Mouse (Mus musculus) intestine, embryonic 16.5 days (tissue): Measurements from ENCODE around the gene Tmc3. TPM values are rescaled to one million over a fixed set of nuclear protein-coding genes. Genes with fewer than 3 reads are reported as not detected.
A peak's percentile ranks its signal among the peaks of the same experiment; 100 is the strongest.

Source experiments
- ATAC-seq: fragments of 200-750 bp; cut with Nextera tagmentation; 2 replicates; pipeline ENCODE4 v1.8.0; 2017; ENCODE audit warnings: moderate TSS enrichment, moderate library complexity
- H3K27ac ChIP-seq: fragments of 300-500 bp; sonication (generic); 2 replicates; pipeline ENCODE4 v1.5.1; 2014; ENCODE audit warnings: mild to moderate bottlenecking, low read length
- H3K27me3 ChIP-seq: fragments of 300-500 bp; sonication (generic); replicated peaks from 2 replicates; pipeline ENCODE4 v1.6.1; 2014; ENCODE audit warnings: low read length, control low read depth, mixed read lengths; ENCODE audit not compliant: control insufficient read depth, insufficient read depth
- H3K36me3 ChIP-seq: fragments of 300-500 bp; sonication (generic); 2 replicates; pipeline ENCODE4 v1.6.1; 2014; ENCODE audit warnings: low read length, control low read depth; ENCODE audit not compliant: control insufficient read depth, insufficient read depth
- H3K4me1 ChIP-seq: fragments of 300-500 bp; sonication (generic); 2 replicates; pipeline ENCODE4 v1.6.1; 2014; ENCODE audit warnings: low read length, control low read depth, mixed read lengths; ENCODE audit not compliant: control insufficient read depth, insufficient read depth
- H3K4me2 ChIP-seq: fragments of 300-500 bp; sonication (generic); 2 replicates; pipeline ENCODE4 v1.6.1; 2014; ENCODE audit warnings: low read depth, low read length, control low read depth
- H3K4me3 ChIP-seq: fragments of 300-500 bp; sonication (generic); 2 replicates; pipeline ENCODE4 v1.5.1; 2014; ENCODE audit warnings: mild to moderate bottlenecking, low read length
- H3K9ac ChIP-seq: fragments of 300-500 bp; sonication (generic); 2 replicates; pipeline ENCODE4 v1.6.1; 2014; ENCODE audit warnings: low read depth, low read length
- H3K9me3 ChIP-seq: fragments of 300-500 bp; sonication (generic); 2 replicates; pipeline ENCODE4 v1.6.1; 2016; ENCODE audit warnings: low read length, control low read depth; ENCODE audit not compliant: control insufficient read depth
- WGBS: fragments of 180-500 bp; shearing (Covaris S2); extraction: QIAGEN DNeasy Blood & Tissue Kit; methylation state at CpG from one replicate; pipeline ENCODE4 v1.1.7; 2014; 5-methylcytosine and 5-hydroxymethylcytosine counted together
- polyA plus RNA-seq: library from polyadenylated mRNA; unstranded; fragments of >200 nt; fragmentation: Nextera tagmentation; extraction: Ambion mirVana; gene quantifications from 2 replicates; pipeline ENCODE4 v1.2.1, GENCODE M21; 2015

Tmc3 gene
- polyA plus RNA-seq, 1 experiment from 2014 or later: 1.5 TPM

GRCm38 (mm10) chr7:83631828-83632681, 47.3 kb downstream of the Tmc3 start, which contains the start of gene Stard5:
TSS of gene Stard5 (plus strand) at chr7:83631959.
- ATAC-seq: peak; percentile 91
- H3K27ac ChIP-seq: peak within 1 kb of the TSS; percentile 65
- H3K36me3 ChIP-seq: no peaks in the 10 kb centered on the region
- H3K4me3 ChIP-seq: peak within 1 kb of the TSS; percentile 64
- H3K27me3 ChIP-seq: no peaks in the 10 kb centered on the region
- H3K9me3 ChIP-seq: no peaks in the 10 kb centered on the region
- peaks cover 31% of the 10 kb centered on the region for H3K4me1 ChIP-seq
- under 1% methylated on average over 35 of the region's 35 CpGs for WGBS
- H3K4me2 ChIP-seq: peak within 1 kb of the TSS; percentile 65
- H3K9ac ChIP-seq: peak within 1 kb of the TSS; percentile 83

- Histone ChIP-seq H3K4me2 (peak overlapping the region; percentile 57), H3K27ac (peak overlapping the region; percentile 47; the same call in 1 of the 2 replicates), H3K9me3 (no peaks in the 10 kb centered on the region), H3K36me3 (no peaks in the 10 kb centered on the region), H3K4me3 (peak overlapping the region; percentile 64), H3K27me3 (no peaks in the 10 kb centered on the region), H3K4me1 (peaks cover 36% of the 10 kb centered on the region), H3K9ac (peak overlapping the region; percentile 83)
- 30% methylated on average over 6 of the region's 6 CpGs for WGBS
- no peak for ATAC-seq
These were observed 48.0 kb downstream of the Tmc3 start for GRCm38 (mm10) chr7:83632682-83633120.

DNA sequence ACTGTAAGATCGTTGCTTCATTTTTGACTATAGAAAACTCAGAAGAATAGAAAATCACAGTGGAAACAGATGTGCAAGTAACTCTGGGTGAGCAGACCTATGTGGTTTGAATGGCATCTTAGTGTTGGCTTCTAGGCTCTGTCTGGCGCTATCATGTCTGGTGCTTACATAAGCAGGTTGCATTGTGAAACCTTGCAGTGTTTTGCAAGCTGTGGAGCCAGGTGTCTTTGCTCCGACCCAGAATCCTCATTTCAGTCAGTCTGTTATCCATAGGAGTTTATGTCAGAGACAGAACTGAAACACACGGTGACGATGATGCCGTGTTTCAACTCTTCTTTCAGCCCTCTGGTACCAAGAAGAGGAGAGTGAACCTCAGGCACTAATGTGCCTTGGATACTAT, 49.1 kb downstream of the Tmc3 start:
- no peaks in the 10 kb centered on the region for H3K36me3 ChIP-seq
- no peaks in the 10 kb centered on the region for H3K27me3 ChIP-seq
- 0 out of 2 replicates have a peak overlapping the region, but pooled peaks have one; percentile 57 for H3K4me2 ChIP-seq
- WGBS: 79% methylated on average over 6 of the region's 6 CpGs
- no peak for ATAC-seq
- no peaks in the 10 kb centered on the region for H3K9me3 ChIP-seq
- peaks cover 41% of the 10 kb centered on the region for H3K4me1 ChIP-seq
- no peak overlapping the region for H3K4me3 ChIP-seq
- no peak overlapping the region for H3K27ac ChIP-seq
- H3K9ac ChIP-seq: no peak overlapping the region

DNA sequence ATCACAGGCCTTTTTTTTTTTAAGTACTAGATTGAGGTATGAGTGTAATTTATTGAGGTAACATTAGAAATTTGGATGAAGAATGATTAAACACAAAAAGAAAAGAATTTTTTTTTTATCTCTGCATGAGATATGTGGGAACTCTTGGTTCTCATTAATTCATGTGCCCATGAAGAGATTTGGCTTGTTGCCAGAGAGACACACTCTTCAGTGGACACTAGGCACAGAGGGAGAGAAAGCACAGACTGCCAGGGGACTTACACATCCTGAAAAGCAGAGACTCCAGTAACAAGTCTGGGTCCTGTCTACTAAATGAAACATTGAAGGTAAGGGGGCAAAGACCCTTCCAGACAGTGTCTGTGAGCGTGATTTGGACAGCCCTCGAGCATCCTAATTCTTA, 51.0 kb downstream of the Tmc3 start:
- H3K9me3 ChIP-seq: no peaks in the 10 kb centered on the region
- WGBS: 81% methylated on average over 2 of the region's 2 CpGs
- no peaks in the 10 kb centered on the region; the same call in 1 of the 2 replicates for H3K36me3 ChIP-seq
- no peaks in the 10 kb centered on the region for H3K27me3 ChIP-seq
- H3K4me2 ChIP-seq: no peak overlapping the region
- H3K9ac ChIP-seq: no peak overlapping the region
- H3K27ac ChIP-seq: no peak overlapping the region
- H3K4me3 ChIP-seq: no peak overlapping the region
- peaks cover 39% of the 10 kb centered on the region for H3K4me1 ChIP-seq
- ATAC-seq: no peak

DNA sequence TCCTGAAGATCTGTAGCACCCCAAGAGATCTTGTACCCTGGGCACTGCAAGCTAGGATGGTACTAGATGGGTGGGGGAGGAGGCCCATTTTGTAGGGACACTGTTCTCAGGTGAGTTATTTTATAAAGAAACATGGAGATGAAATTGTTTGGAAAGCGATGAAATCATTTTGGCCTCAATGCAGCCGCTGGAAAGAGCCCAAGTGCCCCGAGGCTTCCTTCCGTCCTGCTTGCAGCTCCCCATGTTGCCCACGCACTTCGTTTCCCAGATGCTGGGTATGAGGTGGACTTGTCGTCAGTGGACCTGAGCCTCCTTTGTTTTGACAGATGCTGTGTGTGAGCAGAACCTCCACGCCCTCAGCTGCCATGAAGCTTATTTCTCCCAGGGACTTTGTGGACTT, 51.7 kb downstream of the Tmc3 start:
- Histone ChIP-seq H3K4me3 (no peak overlapping the region), H3K36me3 (peaks cover 4% of the 10 kb centered on the region), H3K4me1 (peaks cover 36% of the 10 kb centered on the region), H3K27ac (no peak overlapping the region), H3K4me2 (no peak overlapping the region), H3K9me3 (no peaks in the 10 kb centered on the region), H3K27me3 (no peaks in the 10 kb centered on the region), H3K9ac (no peak overlapping the region)
- no peak for ATAC-seq
- 94% methylated on average over 8 of the region's 8 CpGs for WGBS

GRCm38 (mm10) chr7:83637781-83638583, 53.3 kb downstream of the Tmc3 start:
- Histone ChIP-seq H3K4me2 (no peak overlapping the region), H3K27me3 (no peaks in the 10 kb centered on the region), H3K27ac (peak overlapping the region; percentile 73), H3K9ac (no peak overlapping the region), H3K4me3 (no peak overlapping the region), H3K36me3 (peaks cover 4% of the 10 kb centered on the region), H3K4me1 (peaks cover 30% of the 10 kb centered on the region), H3K9me3 (no peaks in the 10 kb centered on the region)
- ATAC-seq: peak; percentile 93
- WGBS: 60% methylated on average over 8 of the region's 8 CpGs

- Histone ChIP-seq H3K27ac (no peak overlapping the region), H3K27me3 (no peaks in the 10 kb centered on the region), H3K9ac (no peak overlapping the region), H3K4me2 (no peak overlapping the region), H3K4me1 (peaks cover 24% of the 10 kb centered on the region), H3K9me3 (no peaks in the 10 kb centered on the region), H3K4me3 (no peak overlapping the region), H3K36me3 (peaks cover 11% of the 10 kb centered on the region)
- 72% methylated on average over 3 of the region's 3 CpGs for WGBS
- ATAC-seq: no peak
These were observed 54.4 kb downstream of the Tmc3 start for GRCm38 (mm10) chr7:83639084-83639483.

GRCm38 (mm10) chr7:83640581-83640980, 55.9 kb downstream of the Tmc3 start:
- Histone ChIP-seq H3K4me1 (peaks cover 21% of the 10 kb centered on the region), H3K36me3 (peaks cover 14% of the 10 kb centered on the region), H3K27ac (no peak overlapping the region), H3K9ac (no peak overlapping the region), H3K9me3 (no peaks in the 10 kb centered on the region), H3K4me3 (no peak overlapping the region), H3K4me2 (no peak overlapping the region), H3K27me3 (no peaks in the 10 kb centered on the region)
- 86% methylated on average over 5 of the region's 5 CpGs for WGBS
- ATAC-seq: no peak

DNA sequence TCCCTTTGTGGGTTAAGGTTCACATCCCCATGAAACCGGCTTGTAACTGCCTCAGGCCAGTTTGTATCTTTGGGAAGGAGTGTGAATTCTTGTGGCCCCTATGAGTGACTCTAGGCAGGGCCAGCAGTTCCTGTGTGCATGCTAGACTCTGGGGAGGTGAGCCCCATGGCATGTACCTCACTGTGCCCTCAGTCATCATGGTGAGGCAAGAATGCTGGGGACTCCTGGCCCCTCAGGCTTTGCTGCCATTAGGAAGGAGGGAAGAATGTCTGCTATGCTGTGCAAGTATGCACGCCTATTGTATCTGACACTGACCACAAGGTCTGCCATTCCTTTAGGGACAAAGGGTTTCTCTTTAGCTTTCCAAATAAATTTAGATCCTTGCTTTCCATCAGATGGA, 56.4 kb downstream of the Tmc3 start:
- peaks cover 14% of the 10 kb centered on the region for H3K36me3 ChIP-seq
- H3K9ac ChIP-seq: no peak overlapping the region
- no peaks in the 10 kb centered on the region for H3K27me3 ChIP-seq
- WGBS: 80% methylated on average over 2 of the region's 2 CpGs
- peaks cover 18% of the 10 kb centered on the region for H3K4me1 ChIP-seq
- no peak overlapping the region for H3K27ac ChIP-seq
- ATAC-seq: no peak
- H3K9me3 ChIP-seq: no peaks in the 10 kb centered on the region
- H3K4me2 ChIP-seq: no peak overlapping the region
- H3K4me3 ChIP-seq: no peak overlapping the region
